ENCODE assay signal across 15 mouse cellular contexts in genomic region chr11:43712178-43712577, GRCm38 (mm10). TPM values are rescaled to one million over a fixed set of nuclear protein-coding genes. Genes with fewer than 3 reads are reported as not detected.
A peak's percentile ranks its signal among the peaks of the same experiment; 100 is the strongest.
DNase-seq lines count a peak whose midpoint lies in the region.
"Had no signal": no experiment of that assay in that cellular context is flagged by ENCODE, and none has a peak within 500 bp of the region (broad histone marks: within the 10 kb centered on the region; RNA-seq: fewer than 3 reads in every experiment).

No protein-coding gene starts in this region.

- peak; percentile 24 for DNase-seq in layer of hippocampus, adult 11-12 months (ENCODE audit: low spot score)
- no peak for DNase-seq in layer of hippocampus, postnatal 10 days (ENCODE audit: low spot score in 2 of 2)
- DNase-seq in cerebellum, adult 11 months = peak; percentile 52
- peak; percentile 63 to 71 for DNase-seq in cerebellum, adult 18-20 months
- DNase-seq in cerebellum, postnatal 14 days = peak; percentile 32 to 64
- DNase-seq in thymus, adult 18-20 months = no peak
- DNase-seq in Muller cell, postnatal 12 days (ENCODE audit: inconsistent ontology term) = no peak
- DNase-seq: adrenal gland, adult 8-10 months; heart, adult 2 months; kidney, postnatal 36 days; lung, adult 18-20 months; lung, postnatal 10 days; retina, postnatal 1 day; right cerebral cortex, postnatal 4 days; thymus, postnatal 4 days had no signal

RNA-seq across cellular contexts. Expression of gene Pwwp2a, which starts 30.4 kb away (rescaled TPM):
- total RNA-seq in layer of hippocampus, postnatal 10 days (2021) = 10 to 100 TPM; 66.0 to 70.0 TPM

RNA-seq across cellular contexts. Expression of gene Ttc1, which starts 35.6 kb away (rescaled TPM):
- 10 to 100 TPM; 49.1 to 53.0 TPM for total RNA-seq in layer of hippocampus, postnatal 10 days (2021)

Comparison
In these comparisons a context has a peak if more than half of its experiments do, and no peak if none do; other contexts are left out.
1. DNase-seq: peak in layer of hippocampus, adult 11-12 months (single experiment), cerebellum, adult 11 months (single experiment), cerebellum, adult 18-20 months (2 of 2) and cerebellum, postnatal 14 days (2 of 2); none in layer of hippocampus, postnatal 10 days (0 of 2), thymus, adult 18-20 months (0 of 2) and Muller cell, postnatal 12 days (single experiment).